Comparison of ENCODE assay signal across 9 mouse cellular contexts in the genomic region with DNA sequence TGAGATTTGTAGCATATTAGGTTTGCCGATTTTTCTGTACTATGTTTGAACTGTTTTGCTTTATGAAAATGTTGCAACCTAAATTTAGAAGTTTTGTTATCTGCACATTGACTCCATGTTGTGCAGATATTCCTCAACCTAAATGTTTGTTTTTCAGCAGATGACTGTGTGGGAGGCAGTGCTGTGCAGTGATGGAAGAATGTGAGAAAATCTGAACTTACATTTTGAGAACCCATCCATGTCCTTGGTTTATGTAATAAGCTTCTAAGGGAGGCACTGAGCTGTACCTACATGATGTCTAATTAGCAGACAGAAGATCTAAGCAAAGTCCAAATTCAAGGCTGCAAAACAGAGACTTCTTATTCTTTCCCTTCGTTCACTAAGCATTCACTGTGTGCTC.
"Had no signal": no experiment of that assay in that cellular context is flagged by ENCODE, and none has a peak within 500 bp of the region (broad histone marks: within the 10 kb centered on the region; RNA-seq: fewer than 3 reads in every experiment).

No protein-coding gene starts in this region.

- DNase-seq: kidney, adult 18-20 months; kidney, postnatal 10 days; kidney, postnatal 4 days; lung, adult 18-20 months; retina, postnatal 1 day; right cerebral cortex, postnatal 25 days; thymus, postnatal 4 days had no signal

- ATAC-seq: intestine, embryonic 15.5 days; midbrain, embryonic 16.5 days had no signal
